Mouse (Mus musculus): ENCODE measurements around the gene Tmem179. TPM values are rescaled to one million over a fixed set of nuclear protein-coding genes. Genes with fewer than 3 reads are reported as not detected.

Tmem179 gene
- 69.0 and 84.0 TPM in 2 replicates for polyA plus RNA-seq (2015; fragmentation: Nextera tagmentation; extraction: Ambion mirVana)

GRCm38 (mm10) chr12:112516697-112517337 lies at the start of gene Tmem179:
TSS of gene Tmem179 (minus strand) at chr12:112516747.
- peak; percentile 50; the same call in 1 of the 2 replicates for ATAC-seq (ENCODE audit: low FRiP score)
- Histone ChIP-seq H3K27me3 (replicated peaks) (no peaks in the 10 kb centered on the region), H3K4me1 (peaks cover 19% of the 10 kb centered on the region), H3K4me2 (peak within 1 kb of the TSS; percentile 26), H3K27ac (replicated peaks) (no peak within 1 kb of the TSS), H3K9ac (replicated peaks) (no peak within 1 kb of the TSS), H3K9me3 (replicated peaks) (no peaks in the 10 kb centered on the region), H3K4me3 (replicated peaks) (no peak within 1 kb of the TSS), H3K36me3 (no peaks in the 10 kb centered on the region)
- 17% methylated on average over 14 of the region's 14 CpGs for WGBS

- no peaks in the 10 kb centered on the region for H3K4me1 ChIP-seq
- H3K27me3 ChIP-seq (replicated peaks) = no peaks in the 10 kb centered on the region
- no peaks in the 10 kb centered on the region for H3K9me3 ChIP-seq (replicated peaks)
- ATAC-seq (ENCODE audit: low FRiP score) = no peak
- no peaks in the 10 kb centered on the region for H3K36me3 ChIP-seq
- H3K4me2 ChIP-seq = no peak overlapping the region
- no peak overlapping the region for H3K27ac ChIP-seq (replicated peaks)
- H3K9ac ChIP-seq (replicated peaks) = no peak overlapping the region
- 79% methylated on average over 6 of the region's 6 CpGs for WGBS
- H3K4me3 ChIP-seq (replicated peaks) = no peak overlapping the region
Measured at GRCm38 (mm10) chr12:112563011-112563410, 46.5 kb upstream of the Tmem179 start.

- Histone ChIP-seq H3K36me3 (no peaks in the 10 kb centered on the region), H3K9ac (replicated peaks) (no peak overlapping the region), H3K4me1 (no peaks in the 10 kb centered on the region), H3K4me3 (replicated peaks) (no peak overlapping the region), H3K27ac (replicated peaks) (no peak overlapping the region), H3K4me2 (no peak overlapping the region), H3K9me3 (replicated peaks) (no peaks in the 10 kb centered on the region), H3K27me3 (replicated peaks) (no peaks in the 10 kb centered on the region)
- no peak for ATAC-seq (ENCODE audit: low FRiP score)
- whole genome bisulfite sequencing = 73% methylated on average over 5 of the region's 5 CpGs
Measured at GRCm38 (mm10) chr12:112562462-112562861, 45.9 kb upstream of the Tmem179 start.

- no peaks in the 10 kb centered on the region for H3K9me3 ChIP-seq (replicated peaks)
- no peak overlapping the region for H3K9ac ChIP-seq (replicated peaks)
- 69% methylated on average over 3 of the region's 3 CpGs for WGBS
- H3K36me3 ChIP-seq = no peaks in the 10 kb centered on the region
- H3K4me2 ChIP-seq = no peak overlapping the region
- no peak overlapping the region for H3K27ac ChIP-seq (replicated peaks)
- no peak overlapping the region for H3K4me3 ChIP-seq (replicated peaks)
- no peaks in the 10 kb centered on the region for H3K27me3 ChIP-seq (replicated peaks)
- no peak for ATAC-seq (ENCODE audit: low FRiP score)
- H3K4me1 ChIP-seq = no peaks in the 10 kb centered on the region
Measured at GRCm38 (mm10) chr12:112561163-112561562, 44.6 kb upstream of the Tmem179 start.

GRCm38 (mm10) chr12:112560176-112560797 lies 43.7 kb upstream of the Tmem179 start:
- no peaks in the 10 kb centered on the region for H3K4me1 ChIP-seq
- no peaks in the 10 kb centered on the region for H3K9me3 ChIP-seq (replicated peaks)
- H3K9ac ChIP-seq (replicated peaks) = no peak overlapping the region
- WGBS = 64% methylated on average over 5 of the region's 5 CpGs
- H3K27me3 ChIP-seq (replicated peaks) = no peaks in the 10 kb centered on the region
- H3K4me3 ChIP-seq (replicated peaks) = no peak overlapping the region
- no peak overlapping the region for H3K27ac ChIP-seq (replicated peaks)
- no peak overlapping the region for H3K4me2 ChIP-seq
- H3K36me3 ChIP-seq = no peaks in the 10 kb centered on the region
- no peak for ATAC-seq (ENCODE audit: low FRiP score)

- no peaks in the 10 kb centered on the region for H3K36me3 ChIP-seq
- no peaks in the 10 kb centered on the region for H3K4me1 ChIP-seq
- no peak overlapping the region for H3K4me2 ChIP-seq
- 82% methylated on average over 6 of the region's 6 CpGs for WGBS
- no peaks in the 10 kb centered on the region for H3K9me3 ChIP-seq (replicated peaks)
- no peaks in the 10 kb centered on the region for H3K27me3 ChIP-seq (replicated peaks)
- no peak overlapping the region for H3K9ac ChIP-seq (replicated peaks)
- no peak overlapping the region for H3K27ac ChIP-seq (replicated peaks)
- ATAC-seq (ENCODE audit: low FRiP score) = no peak
- H3K4me3 ChIP-seq (replicated peaks) = no peak overlapping the region
Measured at GRCm38 (mm10) chr12:112559671-112560070, 43.1 kb upstream of the Tmem179 start.

- 55% methylated on average over 3 of the region's 3 CpGs for WGBS
- Histone ChIP-seq H3K4me3 (replicated peaks) (no peak overlapping the region), H3K36me3 (no peaks in the 10 kb centered on the region), H3K9me3 (replicated peaks) (no peaks in the 10 kb centered on the region), H3K27ac (replicated peaks) (no peak overlapping the region), H3K4me2 (no peak overlapping the region), H3K4me1 (no peaks in the 10 kb centered on the region), H3K27me3 (replicated peaks) (no peaks in the 10 kb centered on the region), H3K9ac (replicated peaks) (no peak overlapping the region)
- ATAC-seq (ENCODE audit: low FRiP score) = no peak
Measured at GRCm38 (mm10) chr12:112559231-112559630, 42.7 kb upstream of the Tmem179 start.

GRCm38 (mm10) chr12:112557219-112557618 lies 40.7 kb upstream of the Tmem179 start:
- no peaks in the 10 kb centered on the region for H3K36me3 ChIP-seq
- H3K27ac ChIP-seq (replicated peaks) = no peak overlapping the region
- H3K4me3 ChIP-seq (replicated peaks) = no peak overlapping the region
- 76% methylated on average over 5 of the region's 5 CpGs for WGBS
- H3K9me3 ChIP-seq (replicated peaks) = no peaks in the 10 kb centered on the region
- H3K9ac ChIP-seq (replicated peaks) = no peak overlapping the region
- H3K4me2 ChIP-seq = no peak overlapping the region
- ATAC-seq (ENCODE audit: low FRiP score) = no peak
- no peaks in the 10 kb centered on the region for H3K27me3 ChIP-seq (replicated peaks)
- peaks cover 5% of the 10 kb centered on the region; the same call in 1 of the 2 replicates for H3K4me1 ChIP-seq

GRCm38 (mm10) chr12:112556531-112557060 lies 40.0 kb upstream of the Tmem179 start:
- WGBS = 75% methylated on average over 9 of the region's 9 CpGs
- no peak for ATAC-seq (ENCODE audit: low FRiP score)
- no peaks in the 10 kb centered on the region for H3K9me3 ChIP-seq (replicated peaks)
- H3K27ac ChIP-seq (replicated peaks) = no peak overlapping the region
- no peak overlapping the region for H3K4me3 ChIP-seq (replicated peaks)
- no peak overlapping the region for H3K4me2 ChIP-seq
- H3K36me3 ChIP-seq = no peaks in the 10 kb centered on the region
- H3K27me3 ChIP-seq (replicated peaks) = no peaks in the 10 kb centered on the region
- peaks cover 9% of the 10 kb centered on the region; the same call in 1 of the 2 replicates for H3K4me1 ChIP-seq
- H3K9ac ChIP-seq (replicated peaks) = no peak overlapping the region

- Histone ChIP-seq H3K4me3 (replicated peaks) (no peak overlapping the region), H3K4me2 (no peak overlapping the region)
- no peak for ATAC-seq (ENCODE audit: low FRiP score)
Measured at GRCm38 (mm10) chr12:112554900-112555299, 38.4 kb upstream of the Tmem179 start.

GRCm38 (mm10) chr12:112552520-112552919 lies 36.0 kb upstream of the Tmem179 start:
- Histone ChIP-seq H3K9me3 (replicated peaks) (no peaks in the 10 kb centered on the region), H3K27ac (replicated peaks) (no peak overlapping the region), H3K4me2 (no peak overlapping the region), H3K36me3 (no peaks in the 10 kb centered on the region), H3K4me3 (replicated peaks) (no peak overlapping the region), H3K27me3 (replicated peaks) (no peaks in the 10 kb centered on the region), H3K4me1 (peaks cover 9% of the 10 kb centered on the region; the same call in 1 of the 2 replicates), H3K9ac (replicated peaks) (0 out of 2 replicates have a peak overlapping the region, but pooled peaks have one; percentile 7)
- peak; percentile 40; the same call in 1 of the 2 replicates for ATAC-seq (ENCODE audit: low FRiP score)
- WGBS = 62% methylated on average over 5 of the region's 5 CpGs

More at GRCm38 (mm10) chr12:112554900-112555299, 38.4 kb upstream of the Tmem179 start:
- Histone ChIP-seq H3K27ac (replicated peaks) (no peak overlapping the region), H3K9ac (replicated peaks) (no peak overlapping the region), H3K27me3 (replicated peaks) (no peaks in the 10 kb centered on the region), H3K4me1 (peaks cover 9% of the 10 kb centered on the region; the same call in 1 of the 2 replicates), H3K36me3 (no peaks in the 10 kb centered on the region), H3K9me3 (replicated peaks) (no peaks in the 10 kb centered on the region)
- 20% methylated on average over 12 of the region's 12 CpGs for WGBS

GRCm38 (mm10) chr12:112551861-112552375 lies 35.4 kb upstream of the Tmem179 start:
- H3K9ac ChIP-seq (replicated peaks) = no peak overlapping the region
- 8% methylated on average over 13 of the region's 13 CpGs for WGBS
- H3K27ac ChIP-seq (replicated peaks) = no peak overlapping the region
- H3K36me3 ChIP-seq = no peaks in the 10 kb centered on the region
- no peaks in the 10 kb centered on the region for H3K27me3 ChIP-seq (replicated peaks)
- peak; percentile 66 for ATAC-seq (ENCODE audit: low FRiP score)
- H3K4me2 ChIP-seq = no peak overlapping the region
- no peaks in the 10 kb centered on the region for H3K9me3 ChIP-seq (replicated peaks)
- no peak overlapping the region for H3K4me3 ChIP-seq (replicated peaks)
- H3K4me1 ChIP-seq = peaks cover 9% of the 10 kb centered on the region; the same call in 1 of the 2 replicates
